Mouse (Mus musculus) adrenal gland, postnatal 14 days (tissue): ENCODE results near the gene Abcc8. TPM values are rescaled to one million over a fixed set of nuclear protein-coding genes. Genes with fewer than 3 reads are reported as not detected.

ENCODE experiments used
- DNase-seq: peaks from one replicate; pipeline ENCODE4 v3.0.0; 2021; ENCODE audit warnings: mixed read lengths
- total RNA-seq: library from RNA; stranded (reverse); gene quantifications from 2 replicates; pipeline ENCODE4 v1.2.3, GENCODE M21; 2021

The Abcc8 gene
- total RNA-seq, 1 experiment from 2014 or later: 0.93 TPM

GRCm38 (mm10) chr7:46154498-46155488, 25.0 kb downstream of the Abcc8 start:
- DNase-seq: peak; percentile 23

DNA sequence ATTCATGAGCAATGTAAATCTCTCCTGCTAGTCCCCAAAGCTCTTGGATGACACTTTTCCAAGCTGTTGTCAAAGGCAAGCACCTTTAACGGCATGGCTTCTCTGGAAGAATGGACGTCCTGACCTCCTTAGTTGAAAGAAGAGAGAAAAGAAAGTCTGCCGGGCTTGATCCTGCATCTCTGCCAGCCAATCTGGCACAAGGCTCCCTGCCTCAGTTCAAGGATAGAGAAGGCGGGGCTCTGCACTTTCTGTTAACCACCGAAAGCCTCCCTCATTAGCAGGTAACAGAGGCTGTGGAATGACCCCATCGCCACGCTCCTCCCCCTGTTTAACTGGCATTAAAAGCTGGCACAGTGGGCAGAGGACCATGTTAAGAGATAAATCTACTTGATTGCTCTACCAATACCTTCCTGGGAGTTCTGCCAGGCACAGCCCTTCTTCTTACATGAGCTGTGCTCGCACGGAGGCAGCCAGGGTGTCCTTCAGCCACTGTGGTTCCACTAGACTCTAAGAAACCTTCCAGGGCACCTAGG, 26.9 kb downstream of the Abcc8 start:
- peak; percentile 11 for DNase-seq

- no peak for DNase-seq
These were observed 32.4 kb downstream of the Abcc8 start for GRCm38 (mm10) chr7:46147417-46147816.

DNA sequence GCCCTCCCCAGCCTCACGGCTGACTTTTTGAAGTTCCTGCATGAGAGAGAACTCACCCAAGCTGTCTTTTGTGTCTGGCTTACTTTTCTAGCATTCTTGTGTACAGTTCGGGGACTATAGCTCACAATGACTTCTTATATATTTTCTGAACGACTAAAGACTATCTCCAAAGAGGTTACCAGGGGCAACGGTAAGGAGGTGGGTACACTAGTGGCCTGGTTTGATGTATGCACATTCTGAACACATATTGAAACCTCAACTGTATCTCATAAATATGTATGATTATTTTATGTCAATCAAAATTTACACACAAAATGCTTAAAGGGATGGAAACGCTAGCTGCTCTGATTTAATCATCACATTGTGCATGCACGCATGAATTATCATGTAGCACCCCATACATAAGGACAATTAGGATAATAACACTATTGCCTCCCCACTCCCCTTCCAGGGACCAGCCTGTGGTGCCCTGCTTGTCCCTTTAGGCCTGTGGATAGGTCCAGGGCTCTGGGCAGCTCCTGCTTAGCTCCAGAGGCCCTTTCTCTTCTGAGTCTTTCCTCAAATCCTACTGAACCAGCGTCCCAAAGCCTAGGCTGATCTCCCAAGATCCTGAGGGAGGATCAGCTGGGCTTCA, 33.0 kb downstream of the Abcc8 start:
- DNase-seq: no peak

DNA sequence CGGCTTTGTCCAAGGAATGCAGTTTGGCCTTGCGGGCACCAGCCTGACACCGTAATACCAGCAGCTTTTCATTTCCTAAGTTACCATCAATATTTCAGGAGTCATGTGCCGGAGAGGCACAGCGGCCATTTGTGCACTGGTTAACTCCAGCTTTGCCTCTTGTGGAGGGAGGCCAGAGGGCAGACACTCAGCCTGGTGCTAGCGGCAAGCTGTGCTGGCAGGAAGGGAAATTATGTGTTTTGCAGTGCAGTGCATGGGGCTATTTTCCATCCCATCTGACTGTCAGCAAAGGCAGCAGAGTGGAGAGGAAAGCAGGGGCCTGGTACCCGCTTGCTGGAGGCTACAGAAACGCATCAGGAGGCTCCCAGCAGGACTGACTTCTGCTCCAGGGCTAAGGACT, 35.8 kb downstream of the Abcc8 start:
- no peak for DNase-seq

DNA sequence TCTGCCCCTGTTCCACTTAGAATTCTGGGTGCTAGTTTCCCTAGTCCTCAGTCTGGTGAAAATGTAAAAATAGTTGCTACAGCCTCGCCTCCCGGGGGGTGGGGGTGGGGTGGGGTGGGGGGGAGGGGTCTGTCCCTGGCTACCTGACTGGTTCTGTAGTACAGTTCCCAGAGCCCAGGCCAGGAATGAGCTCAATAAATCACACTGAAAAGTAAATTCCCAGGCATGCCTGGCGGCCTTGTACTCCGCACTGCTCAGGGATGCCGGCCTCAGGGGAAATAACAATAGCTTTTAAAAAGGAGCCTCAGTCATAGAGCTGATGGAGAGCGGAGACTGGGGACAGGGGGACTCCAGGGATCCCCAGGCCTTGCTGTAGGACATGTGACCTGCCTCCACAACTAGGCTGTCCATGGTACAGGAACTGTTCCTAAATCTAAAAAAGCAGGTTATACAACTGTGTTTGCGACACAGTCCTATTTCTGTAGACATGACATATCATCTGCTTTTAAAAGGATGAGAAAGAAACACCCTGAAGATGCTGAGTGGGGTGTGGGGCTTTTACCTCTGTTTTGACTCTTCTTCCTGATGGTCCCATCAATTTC, 41.4 kb downstream of the Abcc8 start:
- DNase-seq: peak; percentile 27

DNA sequence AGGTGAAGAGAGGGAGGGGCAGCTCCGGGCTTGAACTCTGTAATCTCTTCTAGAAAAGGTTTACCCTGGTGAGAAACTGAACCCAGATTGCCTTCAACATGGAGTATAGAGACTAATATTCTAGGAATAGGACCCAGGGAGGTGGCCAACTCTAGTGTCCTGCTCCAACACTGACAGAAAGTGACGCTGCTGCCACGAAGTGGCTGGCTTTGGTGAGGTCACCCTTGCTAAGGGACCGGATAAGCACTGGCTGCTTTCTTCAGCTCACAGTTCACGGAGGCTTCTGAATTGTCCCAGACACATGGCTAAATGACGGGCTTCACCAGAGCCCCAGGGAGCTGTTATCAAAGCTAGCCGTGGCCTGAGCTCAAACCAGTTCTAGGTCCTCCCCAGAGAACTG, 46.0 kb downstream of the Abcc8 start:
- DNase-seq: no peak

GRCm38 (mm10) chr7:46132229-46132628, 47.6 kb downstream of the Abcc8 start:
- no peak for DNase-seq

DNA sequence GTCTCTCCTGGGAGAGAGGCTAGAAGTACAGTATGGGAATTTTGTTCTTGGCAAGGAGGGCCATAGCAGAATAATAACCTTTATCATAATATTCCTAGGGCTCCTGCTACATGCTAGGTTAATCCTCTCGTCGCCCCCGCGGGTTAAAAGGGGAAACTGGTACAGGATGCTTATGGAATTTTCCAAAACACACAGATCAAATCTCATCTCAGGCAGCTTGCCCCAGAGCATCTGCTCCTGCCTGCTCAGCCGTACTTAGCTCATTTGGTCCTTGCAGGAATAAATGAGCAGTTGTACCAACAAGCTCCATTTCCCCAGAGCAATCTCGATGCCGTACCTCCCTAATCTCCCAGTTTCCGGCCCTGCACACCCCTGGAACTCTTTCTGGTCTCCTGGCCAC, 48.0 kb downstream of the Abcc8 start:
- DNase-seq: no peak

DNA sequence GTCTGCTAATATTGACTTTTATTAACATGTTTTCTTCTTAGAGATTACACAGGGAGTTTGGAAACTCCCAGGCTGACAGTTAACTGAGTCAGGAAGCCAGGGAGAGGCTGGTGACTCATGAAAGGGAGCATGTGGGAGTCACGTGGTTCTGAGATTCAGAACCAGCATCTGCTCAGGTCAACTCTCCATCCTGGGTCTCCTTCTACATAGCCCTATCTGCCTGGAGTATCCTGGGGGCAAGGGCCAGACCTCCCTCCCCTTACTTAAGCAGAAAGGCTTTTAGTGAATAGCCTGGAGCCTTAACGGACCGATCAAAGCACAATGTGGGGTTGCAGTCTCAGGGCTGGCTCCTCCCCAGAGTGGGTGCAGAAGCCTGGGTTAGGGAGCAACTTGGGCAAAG, 48.6 kb downstream of the Abcc8 start:
- peak; percentile 41 for DNase-seq

- DNase-seq: no peak
These were observed 49.1 kb downstream of the Abcc8 start for GRCm38 (mm10) chr7:46130723-46131122.

- no peak for DNase-seq
These were observed 50.2 kb downstream of the Abcc8 start for GRCm38 (mm10) chr7:46129463-46130179.

DNA sequence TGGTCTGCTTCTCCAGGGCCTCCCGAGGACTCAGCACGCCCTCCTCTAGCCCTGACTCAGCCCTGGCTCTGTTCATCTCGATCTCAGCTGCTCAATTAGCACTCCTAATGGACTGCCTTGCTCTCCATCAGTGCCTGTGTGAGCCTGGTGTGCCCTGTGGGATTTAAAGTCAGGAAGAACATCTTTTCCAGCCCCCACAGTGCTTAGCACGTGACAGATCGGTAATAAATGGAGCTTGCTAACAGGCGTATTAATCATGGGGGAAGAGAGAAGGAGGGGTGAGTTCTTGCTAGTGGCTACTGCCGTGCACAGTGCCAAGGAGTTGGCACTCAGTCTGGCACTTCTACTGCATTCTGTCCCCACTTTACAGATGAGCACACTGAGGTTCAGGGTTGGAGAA, 51.6 kb downstream of the Abcc8 start:
- peak; percentile 19 for DNase-seq

DNA sequence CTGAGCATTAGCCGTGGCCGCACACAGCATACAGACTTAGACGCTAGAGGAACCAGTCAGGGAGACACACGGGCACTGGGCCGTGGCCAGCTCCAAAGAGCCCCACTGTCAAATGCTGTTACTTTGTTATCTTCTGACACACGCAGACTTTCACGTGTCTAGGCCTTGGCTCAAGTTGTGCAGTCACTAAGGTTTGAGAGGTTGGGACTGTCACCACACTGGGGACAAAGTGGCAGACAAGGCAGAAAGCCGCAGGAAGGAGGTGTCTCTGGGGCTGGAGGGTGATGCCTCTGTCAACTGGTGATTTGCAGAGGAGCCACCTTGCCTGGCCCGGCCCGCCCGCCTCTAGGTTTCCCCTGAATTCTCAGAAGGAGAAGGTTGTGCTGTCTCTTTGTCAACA, 54.5 kb downstream of the Abcc8 start:
- no peak for DNase-seq

DNA sequence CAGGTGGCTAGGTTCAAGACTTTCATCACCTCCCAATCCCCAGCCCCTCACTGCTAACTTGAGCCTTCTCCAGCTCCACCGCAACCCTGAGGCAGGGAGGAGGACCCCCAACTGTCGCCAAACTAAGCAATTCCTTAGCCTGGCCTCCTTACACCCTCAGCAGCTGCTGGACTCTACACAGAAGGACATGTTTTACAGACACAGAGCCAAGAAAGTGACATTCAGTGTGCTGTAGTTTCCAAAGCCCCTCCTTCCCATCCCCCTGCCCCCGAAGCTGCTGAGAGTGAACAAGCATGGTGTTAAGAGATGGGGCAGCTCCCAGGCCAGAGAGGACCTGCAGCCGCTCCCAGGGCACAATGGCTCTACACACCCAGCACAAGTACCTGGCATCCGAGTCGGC, 55.4 kb downstream of the Abcc8 start:
- no peak for DNase-seq

- no peak for DNase-seq
These were observed 56.9 kb downstream of the Abcc8 start for GRCm38 (mm10) chr7:46122964-46123363.

DNA sequence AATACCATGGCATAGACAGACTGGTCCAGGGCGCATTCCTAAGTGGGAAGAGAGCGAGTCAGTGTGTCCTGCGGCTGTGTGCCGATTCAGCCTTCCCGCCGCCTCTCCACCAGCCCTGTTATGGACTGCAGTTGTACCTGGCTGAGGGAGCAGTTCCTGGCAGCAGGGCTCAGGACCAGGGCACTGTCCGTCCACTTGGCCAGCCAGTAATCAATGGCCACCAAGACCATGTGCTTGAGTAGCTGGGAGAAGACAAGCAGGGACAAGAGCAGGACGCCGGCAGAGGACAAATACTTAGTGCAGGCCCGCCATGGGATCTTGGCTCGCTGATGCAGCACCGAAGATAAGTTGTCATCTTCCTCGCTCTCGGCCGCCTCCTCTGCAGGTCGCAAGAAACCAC, 62.8 kb downstream of the Abcc8 start:
- no peak for DNase-seq

DNA sequence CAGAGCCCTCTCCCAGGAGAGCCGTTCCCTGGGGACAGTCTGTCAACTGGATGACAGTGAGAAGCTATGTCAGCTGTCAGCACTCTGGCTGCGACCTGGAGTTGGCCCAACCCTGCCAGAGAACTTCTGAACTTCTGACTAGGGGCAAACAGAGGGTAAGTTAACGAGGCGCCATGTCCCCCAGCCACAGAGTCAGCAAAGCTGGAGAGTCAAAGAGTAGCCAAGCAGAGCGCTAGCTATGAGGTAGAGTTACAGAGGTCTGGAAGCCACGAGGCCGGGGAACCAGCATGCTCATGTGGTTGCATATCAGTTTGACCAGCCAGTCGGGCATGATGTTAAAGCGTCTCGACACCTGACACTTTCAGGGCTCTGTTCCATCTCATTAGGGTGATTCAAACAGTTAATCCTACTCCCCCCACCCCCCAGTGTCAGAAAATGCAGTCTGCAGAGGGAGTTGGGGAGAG, 63.7 kb downstream of the Abcc8 start:
- no peak for DNase-seq

GRCm38 (mm10) chr7:46113435-46113834, 66.4 kb downstream of the Abcc8 start:
- no peak for DNase-seq

- DNase-seq: no peak
These were observed 67.9 kb downstream of the Abcc8 start for GRCm38 (mm10) chr7:46111938-46112337.

GRCm38 (mm10) chr7:46111212-46111817, 68.5 kb downstream of the Abcc8 start:
- peak; percentile 31 for DNase-seq

- no peak for DNase-seq
These were observed 69.8 kb downstream of the Abcc8 start for GRCm38 (mm10) chr7:46110079-46110478.
